Mouse (Mus musculus) adipose tissue, adult 10 weeks (tissue): ENCODE measurements around the gene Crabp1. TPM values are rescaled to one million over a fixed set of nuclear protein-coding genes. Genes with fewer than 3 reads are reported as not detected.

Source experiments
- polyA plus RNA-seq: library from polyadenylated mRNA; stranded (reverse); fragments of 350-450 nt; fragmentation: Illumina TruSeq; extraction: RNeasy Lipid Tissue Mini Kit (QIAGEN cat#74804); gene quantifications from one replicate; pipeline ENCODE4 v1.2.3, GENCODE M21; 2014; ENCODE audit warnings: low read depth, low replicate concordance

Crabp1 gene
- polyA plus RNA-seq = 5.5 TPM

GRCm38 (mm10) chr9:54764561-54765217, at the start of gene Crabp1:
TSS of gene Crabp1 (plus strand) at chr9:54764748.

GRCm38 (mm10) chr9:54733921-54734638, 30.5 kb upstream of the Crabp1 start, which contains the start of gene Wdr61:
TSS of gene Wdr61 (minus strand) at chr9:54734519.

Other genes with a start within 250 kb of the Crabp1 start
- gene Sh2d7, start 225.8 kb upstream of the Crabp1 start, polyA plus RNA-seq = not detected
- 54.3 TPM for gene Cib2, start 204.5 kb upstream of the Crabp1 start, polyA plus RNA-seq
- gene Idh3a, start 178.4 kb upstream of the Crabp1 start, polyA plus RNA-seq = 81.8 TPM
- 41.1 TPM for gene Acsbg1, start 102.9 kb upstream of the Crabp1 start, polyA plus RNA-seq
- 62.7 TPM for gene Dnaja4, start 65.9 kb upstream of the Crabp1 start, polyA plus RNA-seq
- gene Wdr61, start 30.2 kb upstream of the Crabp1 start, polyA plus RNA-seq = 60.5 TPM
- 28.2 TPM for gene Ireb2, start 99.0 kb downstream of the Crabp1 start, polyA plus RNA-seq
- gene Hykk, start 152.5 kb downstream of the Crabp1 start, polyA plus RNA-seq = 3.2 TPM
- gene Psma4, start 186.0 kb downstream of the Crabp1 start, polyA plus RNA-seq = 138 TPM
- gene AY074887, start 186.2 kb downstream of the Crabp1 start, polyA plus RNA-seq = not detected
- gene Chrna5, start 216.1 kb downstream of the Crabp1 start, polyA plus RNA-seq = 0.43 TPM